Mouse (Mus musculus) heart, embryonic 10.5 days (tissue): ENCODE data around the gene Pdzd9. TPM values are rescaled to one million over a fixed set of nuclear protein-coding genes. Genes with fewer than 3 reads are reported as not detected.

ENCODE experiments used
- DNase-seq: peaks from one replicate; pipeline ENCODE4 v3.0.0-alpha.2; 2017; ENCODE audit warnings: low spot score
- H3K27ac ChIP-seq: fragments of 300-500 bp; sonication (generic); 2 replicates; pipeline ENCODE4 v1.5.1; 2016; ENCODE audit warnings: mild to moderate bottlenecking
- H3K27me3 ChIP-seq: fragments of 300-500 bp; sonication (generic); 2 replicates; pipeline ENCODE4 v1.6.1; 2016; ENCODE audit warnings: mild to moderate bottlenecking; ENCODE audit not compliant: poor library complexity, insufficient read depth, severe bottlenecking
- H3K36me3 ChIP-seq: fragments of 300-500 bp; sonication (generic); 2 replicates; pipeline ENCODE4 v1.6.1; 2016; ENCODE audit warnings: mild to moderate bottlenecking, moderate library complexity
- H3K4me1 ChIP-seq: fragments of 300-500 bp; sonication (generic); 2 replicates; pipeline ENCODE4 v1.6.1; 2016; ENCODE audit warnings: mild to moderate bottlenecking
- H3K4me3 ChIP-seq: fragments of 300-500 bp; sonication (generic); 2 replicates; pipeline ENCODE4 v1.5.1; 2016; ENCODE audit warnings: mild to moderate bottlenecking, moderate library complexity
- H3K9me3 ChIP-seq: fragments of 300-500 bp; sonication (generic); 2 replicates; pipeline ENCODE4 v1.6.1; 2016; ENCODE audit warnings: mild to moderate bottlenecking, moderate library complexity
- WGBS: fragments of 180-500 bp; shearing (Covaris S2); methylation state at CpG from one replicate; pipeline ENCODE4 v1.1.7; 2016; 5-methylcytosine and 5-hydroxymethylcytosine counted together
- polyA plus RNA-seq: library from polyadenylated mRNA; unstranded; fragments of >200 nt; fragmentation: Nextera tagmentation; extraction: Ambion mirVana; gene quantifications from 2 replicates; pipeline ENCODE4 v1.2.1, GENCODE M21; 2016

The Pdzd9 gene
- polyA plus RNA-seq, 1 experiment from 2014 or later = 0.40 TPM

DNA sequence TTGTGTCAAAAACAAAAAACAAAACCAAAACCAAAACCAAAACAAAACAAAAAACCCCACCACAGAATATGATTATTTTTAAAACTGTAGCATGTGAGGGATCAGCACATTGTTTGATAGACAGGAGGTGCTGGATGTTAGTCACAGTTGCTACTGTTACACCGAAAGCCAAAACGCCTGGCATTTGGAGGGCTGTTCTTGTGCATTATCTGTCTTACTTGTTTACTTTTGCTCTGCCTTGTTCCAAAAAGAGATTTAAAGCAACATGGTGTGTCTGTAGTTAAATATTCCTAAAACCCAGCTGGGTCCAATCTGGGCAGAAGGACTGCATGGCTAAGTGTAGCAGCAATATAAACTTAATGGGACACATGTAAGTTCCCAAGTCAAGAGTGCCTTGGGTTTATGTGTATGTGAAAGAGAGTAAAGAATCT lies 14.6 kb upstream of the Pdzd9 start:
- H3K27ac ChIP-seq = no peak overlapping the region
- 69% methylated on average over 2 of the region's 2 CpGs for WGBS

DNA sequence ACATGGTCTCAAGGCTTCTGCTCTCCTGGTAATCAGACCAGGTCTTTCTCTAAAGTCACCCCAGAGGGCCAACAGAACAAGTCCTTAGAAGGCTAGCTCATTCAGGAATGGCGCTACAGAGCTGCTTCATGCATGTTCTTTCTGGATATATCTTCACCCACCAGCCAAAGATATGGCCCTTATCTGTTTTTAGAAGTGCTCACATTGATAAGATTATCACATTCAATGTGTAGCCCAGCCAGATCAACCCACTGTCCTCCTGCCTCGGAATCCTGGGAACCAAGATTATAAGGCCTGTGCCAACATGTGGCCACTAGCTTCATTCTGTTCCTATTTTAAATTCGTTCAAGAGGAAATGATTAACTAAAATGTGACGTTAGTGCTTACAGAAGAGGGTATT lies 11.9 kb upstream of the Pdzd9 start:
- no peaks in the 10 kb centered on the region for H3K27me3 ChIP-seq
- H3K4me1 ChIP-seq = peaks cover 43% of the 10 kb centered on the region
- H3K4me3 ChIP-seq = no peak overlapping the region
- DNase-seq = no peak
- no peaks in the 10 kb centered on the region for H3K9me3 ChIP-seq
- H3K27ac ChIP-seq = no peak overlapping the region
- H3K36me3 ChIP-seq = no peaks in the 10 kb centered on the region
- WGBS = 38% methylated on average over 4 of the region's 4 CpGs

More for the DNA sequence above, 14.6 kb upstream of the Pdzd9 start:
- Histone ChIP-seq H3K27me3 (no peaks in the 10 kb centered on the region), H3K4me1 (peaks cover 38% of the 10 kb centered on the region), H3K36me3 (no peaks in the 10 kb centered on the region), H3K9me3 (no peaks in the 10 kb centered on the region), H3K4me3 (no peak overlapping the region)
- DNase-seq = no peak

DNA sequence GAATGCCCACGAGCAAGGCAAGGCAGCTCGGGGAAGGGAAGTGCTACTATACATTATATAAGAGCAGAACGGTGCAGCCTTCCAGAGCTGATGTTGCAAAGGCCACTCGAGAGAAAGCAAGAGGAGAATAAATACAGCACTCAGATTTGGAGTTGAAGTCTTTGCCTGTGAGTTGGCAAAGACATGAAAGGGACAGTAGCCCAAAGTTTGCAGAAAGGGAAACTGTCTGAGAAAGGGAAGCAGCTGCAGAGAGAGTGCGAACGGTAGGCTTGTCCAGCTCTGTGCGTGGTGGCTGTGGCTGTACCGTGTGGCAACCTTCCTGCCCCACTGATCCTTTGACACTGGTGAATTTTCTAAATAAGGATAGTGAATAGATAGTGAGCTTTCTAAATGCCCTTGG lies 8.9 kb upstream of the Pdzd9 start:
- H3K27ac ChIP-seq = no peak overlapping the region
- peak overlapping the region; percentile 95 for H3K4me3 ChIP-seq
- no peaks in the 10 kb centered on the region for H3K27me3 ChIP-seq
- WGBS = 60% methylated on average over 8 of the region's 8 CpGs
- H3K9me3 ChIP-seq = no peaks in the 10 kb centered on the region
- H3K36me3 ChIP-seq = no peaks in the 10 kb centered on the region
- DNase-seq = no peak
- H3K4me1 ChIP-seq = peaks cover 50% of the 10 kb centered on the region

DNA sequence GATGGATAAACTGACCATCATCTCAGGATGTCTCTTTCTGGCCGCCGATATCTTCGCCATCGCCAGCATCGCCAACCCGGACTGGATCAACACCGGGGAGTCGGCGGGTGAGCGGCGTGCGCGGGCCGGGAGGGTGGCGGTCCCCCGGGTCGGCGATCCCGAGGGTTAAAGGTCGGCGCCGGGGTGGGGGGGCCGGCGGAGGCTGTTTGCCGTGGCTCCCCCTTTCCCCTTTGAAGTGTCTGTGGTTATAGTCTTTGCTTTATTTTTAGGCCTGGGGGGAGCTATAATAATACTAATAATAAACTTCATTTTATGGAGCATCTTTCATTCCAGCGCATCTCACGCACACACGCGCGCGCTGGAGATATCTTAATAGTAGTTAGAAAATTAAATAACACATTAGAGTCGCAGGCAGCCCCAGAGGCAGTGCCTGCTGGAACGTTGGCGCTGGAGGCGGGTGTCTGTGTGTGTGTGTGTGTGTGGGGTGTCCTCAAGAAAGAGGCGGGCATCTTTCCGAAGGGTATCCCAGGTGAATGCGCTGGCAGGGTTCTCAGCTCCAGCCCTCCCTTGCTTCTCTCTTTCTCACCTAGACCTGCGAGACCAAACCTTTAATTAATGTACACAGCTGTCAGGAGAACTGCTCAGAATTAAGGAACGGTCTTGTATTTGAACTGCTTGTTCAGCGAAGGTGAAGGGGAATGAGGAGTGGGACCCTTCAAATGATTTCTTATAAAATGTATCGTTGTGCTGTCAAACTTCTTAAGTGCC lies 7.8 kb upstream of the Pdzd9 start:
- Histone ChIP-seq H3K36me3 (no peaks in the 10 kb centered on the region), H3K27ac (peak overlapping the region; percentile 95), H3K27me3 (no peaks in the 10 kb centered on the region), H3K4me1 (peaks cover 50% of the 10 kb centered on the region), H3K4me3 (peak overlapping the region; percentile 95), H3K9me3 (no peaks in the 10 kb centered on the region)
- 3% methylated on average over 42 of the region's 42 CpGs for WGBS
- DNase-seq = no peak

DNA sequence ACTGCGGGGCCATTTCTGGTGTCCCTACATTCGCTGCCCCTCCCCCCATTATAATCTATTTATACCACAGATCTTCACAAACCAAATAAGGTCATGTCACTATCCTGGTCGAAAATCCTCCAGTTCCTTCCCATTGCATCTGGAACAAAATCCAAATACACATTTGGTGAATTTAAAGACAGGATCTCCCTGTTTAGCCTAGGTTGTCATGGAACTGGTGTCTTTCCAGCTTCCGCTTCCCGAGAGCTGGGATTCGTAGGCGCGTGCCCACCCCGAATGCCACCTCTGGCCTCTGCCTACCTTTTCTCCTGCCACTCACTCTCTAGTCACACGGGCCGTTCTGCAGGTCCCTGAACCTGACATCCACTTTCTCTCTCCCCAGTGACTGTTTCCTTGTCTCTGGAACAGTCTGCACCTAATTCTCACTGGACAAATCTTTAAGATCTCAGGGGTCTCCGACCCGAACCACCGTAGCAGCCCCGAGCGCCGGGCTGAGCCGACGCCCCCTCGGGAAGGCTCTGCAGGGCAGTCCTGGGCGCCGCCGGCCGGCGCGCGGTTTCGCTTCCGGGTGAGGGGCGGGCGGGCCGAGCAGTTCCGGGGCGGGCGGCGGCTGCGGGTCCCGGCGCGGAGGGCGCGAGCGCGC lies 7.0 kb upstream of the Pdzd9 start, which contains the start of gene Mosmo:
Mosmo (plus strand) TSS at position 618 of the 643 bp plus-strand sequence.
- peaks cover 49% of the 10 kb centered on the region for H3K4me1 ChIP-seq
- H3K4me3 ChIP-seq = peak within 1 kb of the TSS; percentile 95
- H3K27me3 ChIP-seq = no peaks in the 10 kb centered on the region
- H3K27ac ChIP-seq = peak within 1 kb of the TSS; percentile 95
- WGBS = under 1% methylated on average over 43 of the region's 44 CpGs
- no peaks in the 10 kb centered on the region for H3K9me3 ChIP-seq
- peak; percentile 87 for DNase-seq
- H3K36me3 ChIP-seq = no peaks in the 10 kb centered on the region

DNA sequence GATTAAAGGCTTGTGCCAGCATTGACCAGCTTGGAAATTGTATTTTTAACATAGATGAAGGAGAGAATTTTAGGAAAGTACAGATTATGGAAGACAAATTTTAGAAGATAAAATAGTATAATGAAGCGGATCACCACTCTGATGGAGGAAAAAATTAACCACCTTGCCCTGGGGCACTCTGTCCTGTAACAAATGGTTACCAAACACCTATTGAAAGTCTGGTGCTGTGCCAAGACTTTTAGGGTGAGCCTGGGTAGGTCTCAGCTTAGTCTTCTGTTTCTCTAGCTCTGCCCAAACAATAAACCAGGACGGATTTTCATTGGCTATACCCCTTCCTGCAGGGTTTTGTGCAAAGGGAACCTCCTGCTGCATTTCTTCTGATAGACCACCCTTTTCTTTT lies 1.1 kb upstream of the Pdzd9 start:
- Histone ChIP-seq H3K4me1 (peaks cover 10% of the 10 kb centered on the region), H3K36me3 (no peaks in the 10 kb centered on the region), H3K9me3 (no peaks in the 10 kb centered on the region), H3K4me3 (no peak overlapping the region), H3K27ac (no peak overlapping the region), H3K27me3 (no peaks in the 10 kb centered on the region)
- no peak for DNase-seq
- 75% methylated on average over 2 of the region's 2 CpGs for WGBS

DNA sequence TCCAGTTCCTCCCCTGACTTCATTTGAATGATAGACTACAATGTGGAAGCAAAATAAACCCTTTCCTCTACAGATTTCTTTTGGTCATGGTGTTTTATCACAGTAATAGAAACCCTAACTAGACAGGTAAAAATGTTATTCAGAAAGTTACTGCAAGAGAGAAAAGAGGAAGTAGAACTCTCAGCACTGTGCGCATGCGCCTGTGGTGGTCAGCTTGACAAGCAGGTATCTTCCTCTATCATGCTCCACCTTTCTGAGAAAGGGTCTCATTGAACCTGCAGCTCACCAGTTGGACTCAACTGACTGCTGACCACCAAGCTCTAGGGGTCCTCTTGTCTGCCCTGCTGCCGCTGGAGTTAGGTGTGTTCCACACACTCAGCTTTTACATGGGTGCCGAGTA lies 8.1 kb downstream of the Pdzd9 start:
- no peak overlapping the region for H3K4me3 ChIP-seq
- no peak overlapping the region for H3K27ac ChIP-seq
- H3K36me3 ChIP-seq = peaks cover 35% of the 10 kb centered on the region
- H3K4me1 ChIP-seq = no peaks in the 10 kb centered on the region
- 86% methylated on average over 4 of the region's 4 CpGs for WGBS
- H3K9me3 ChIP-seq = no peaks in the 10 kb centered on the region
- DNase-seq = no peak
- no peaks in the 10 kb centered on the region for H3K27me3 ChIP-seq

DNA sequence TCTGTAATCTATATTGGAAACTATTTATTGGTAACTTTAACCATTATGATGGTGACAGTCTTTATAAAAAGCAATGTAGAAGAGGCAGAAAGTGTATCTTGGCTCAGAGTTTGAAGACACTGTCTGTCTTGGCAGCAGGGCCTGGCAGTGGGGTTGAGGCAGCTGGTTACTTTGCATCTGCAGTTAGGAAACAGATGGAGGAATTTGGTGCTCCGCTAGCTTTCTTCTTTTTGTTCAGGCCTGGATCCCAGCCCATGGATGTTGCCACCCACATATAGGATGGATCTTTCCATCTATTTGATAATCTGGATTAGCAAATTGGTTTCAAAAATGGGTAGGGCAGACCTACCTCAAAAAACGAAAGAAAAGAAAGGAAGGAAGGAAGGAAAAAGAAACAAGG lies 22.3 kb downstream of the Pdzd9 start:
- H3K9me3 ChIP-seq = no peaks in the 10 kb centered on the region
- 87% methylated on average over 2 of the region's 2 CpGs for WGBS

DNA sequence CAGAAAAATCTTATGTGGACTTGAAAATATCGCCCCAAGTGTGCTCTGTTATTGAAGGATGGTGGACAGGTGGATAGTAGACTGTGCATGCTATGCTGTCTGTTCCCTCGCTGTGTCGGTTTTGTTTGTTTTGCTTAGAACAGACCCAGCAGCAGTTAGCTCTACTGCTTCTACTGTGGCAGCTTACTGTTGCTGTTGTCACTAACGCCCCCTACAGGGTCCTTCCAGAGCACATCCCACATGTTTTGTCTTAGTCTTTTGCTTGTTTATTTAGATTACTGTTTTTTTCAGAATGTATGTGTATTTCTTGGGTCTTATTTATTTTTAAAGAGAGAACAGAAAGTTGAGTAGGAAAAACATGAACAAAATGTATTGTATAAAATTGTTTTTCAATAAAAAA lies 26.9 kb downstream of the Pdzd9 start:
- Histone ChIP-seq H3K27ac (no peak overlapping the region), H3K9me3 (no peaks in the 10 kb centered on the region), H3K4me3 (no peak overlapping the region), H3K36me3 (peaks cover 93% of the 10 kb centered on the region), H3K27me3 (no peaks in the 10 kb centered on the region), H3K4me1 (no peaks in the 10 kb centered on the region)
- WGBS = 70% methylated on average over 4 of the region's 4 CpGs
- DNase-seq = no peak

More for the DNA sequence above, 22.3 kb downstream of the Pdzd9 start:
- Histone ChIP-seq H3K27me3 (no peaks in the 10 kb centered on the region), H3K36me3 (peaks cover 99% of the 10 kb centered on the region), H3K27ac (no peak overlapping the region), H3K4me3 (no peak overlapping the region), H3K4me1 (no peaks in the 10 kb centered on the region)
- no peak for DNase-seq

DNA sequence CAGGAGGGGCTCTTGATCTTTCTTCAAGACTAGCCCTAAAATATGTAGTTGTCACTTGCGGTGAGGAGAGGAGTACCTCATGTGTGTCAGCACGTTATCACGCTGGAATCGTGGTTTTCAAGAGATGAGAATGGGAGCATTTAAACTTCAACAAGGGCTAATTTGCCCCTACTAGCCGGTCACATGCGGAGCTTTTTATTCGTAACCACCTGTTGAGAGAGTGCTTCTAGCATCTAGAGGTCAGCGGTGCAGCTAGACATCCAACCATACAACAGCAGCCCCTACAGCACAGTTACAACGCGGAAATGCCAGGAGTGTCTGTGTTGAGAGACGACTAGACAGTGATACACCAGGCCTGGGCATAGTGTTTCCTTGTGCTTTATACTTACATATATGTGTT lies 34.3 kb downstream of the Pdzd9 start:
- H3K4me3 ChIP-seq = peak overlapping the region; percentile 97
- H3K36me3 ChIP-seq = peaks cover 34% of the 10 kb centered on the region
- H3K4me1 ChIP-seq = peaks cover 9% of the 10 kb centered on the region
- H3K27ac ChIP-seq = peak overlapping the region; percentile 99
- DNase-seq = no peak
- 1% methylated on average over 11 of the region's 11 CpGs for WGBS
- no peaks in the 10 kb centered on the region for H3K9me3 ChIP-seq
- no peaks in the 10 kb centered on the region for H3K27me3 ChIP-seq

DNA sequence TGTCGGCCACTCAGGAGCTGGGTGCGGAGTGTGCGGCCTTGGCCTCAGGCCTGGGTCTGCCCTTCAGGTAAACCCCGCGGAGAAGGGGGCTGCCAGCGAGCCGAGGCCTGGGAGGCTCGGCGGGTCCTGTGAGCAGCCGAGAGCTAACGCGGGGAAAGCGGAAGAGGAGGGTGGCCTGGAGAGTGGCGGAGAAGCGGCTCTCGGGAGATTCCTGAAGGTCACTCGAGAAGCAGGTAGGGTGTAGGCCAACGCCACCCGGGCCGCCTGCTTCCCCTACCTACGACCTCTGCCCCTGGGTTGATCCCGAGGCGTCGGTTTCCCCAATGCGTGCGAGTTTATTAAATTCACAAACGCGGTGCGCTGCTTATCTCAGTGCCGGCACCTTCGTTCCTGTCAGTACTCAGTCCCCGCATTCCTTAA lies 34.8 kb downstream of the Pdzd9 start:
- Histone ChIP-seq H3K36me3 (peaks cover 30% of the 10 kb centered on the region), H3K27me3 (no peaks in the 10 kb centered on the region), H3K27ac (peak overlapping the region; percentile 99), H3K9me3 (no peaks in the 10 kb centered on the region), H3K4me1 (peaks cover 9% of the 10 kb centered on the region), H3K4me3 (peak overlapping the region; percentile 97)
- WGBS = 0% methylated on average over 32 of the region's 32 CpGs
- DNase-seq = no peak

DNA sequence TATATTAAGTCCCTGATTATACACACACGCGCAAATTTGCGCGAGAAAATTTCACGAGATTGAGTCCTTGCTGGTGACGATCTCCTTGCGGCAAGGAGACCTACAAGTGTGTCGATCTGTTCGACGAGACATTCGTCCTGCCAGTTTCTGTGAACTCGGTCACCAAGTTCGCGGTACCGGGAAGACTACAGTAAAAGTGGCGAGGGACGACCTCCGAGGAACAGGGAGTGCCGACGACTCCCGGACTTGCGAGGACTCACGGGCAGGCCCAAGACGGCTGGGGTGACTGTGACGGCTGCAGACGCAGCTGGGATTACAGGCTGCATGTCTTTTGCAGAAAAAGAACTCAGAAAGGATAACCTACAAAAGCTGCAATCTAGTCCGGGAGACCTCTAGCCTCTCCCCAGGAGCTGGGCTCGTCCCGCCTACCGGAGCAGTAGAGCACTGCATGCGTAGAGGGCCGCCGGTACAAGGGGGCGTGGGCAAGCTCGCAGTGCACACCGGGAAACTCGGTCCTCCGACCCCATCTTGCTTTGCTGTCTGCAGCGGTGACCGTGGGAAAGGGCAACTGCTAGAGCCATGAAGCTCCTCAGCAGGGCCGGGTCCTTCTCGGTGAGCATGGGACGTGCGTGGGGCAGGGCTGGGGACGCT lies 35.3 kb downstream of the Pdzd9 start, which contains the start of gene Uqcrc2:
Uqcrc2 (plus strand) TSS at position 466 of the 651 bp plus-strand sequence.
- Histone ChIP-seq H3K4me1 (peaks cover 9% of the 10 kb centered on the region), H3K27ac (peak within 1 kb of the TSS; percentile 99), H3K4me3 (peak within 1 kb of the TSS; percentile 97), H3K27me3 (no peaks in the 10 kb centered on the region), H3K36me3 (peaks cover 24% of the 10 kb centered on the region), H3K9me3 (no peaks in the 10 kb centered on the region)
- DNase-seq = peak; percentile 97
- under 1% methylated on average over 45 of the region's 45 CpGs for WGBS

DNA sequence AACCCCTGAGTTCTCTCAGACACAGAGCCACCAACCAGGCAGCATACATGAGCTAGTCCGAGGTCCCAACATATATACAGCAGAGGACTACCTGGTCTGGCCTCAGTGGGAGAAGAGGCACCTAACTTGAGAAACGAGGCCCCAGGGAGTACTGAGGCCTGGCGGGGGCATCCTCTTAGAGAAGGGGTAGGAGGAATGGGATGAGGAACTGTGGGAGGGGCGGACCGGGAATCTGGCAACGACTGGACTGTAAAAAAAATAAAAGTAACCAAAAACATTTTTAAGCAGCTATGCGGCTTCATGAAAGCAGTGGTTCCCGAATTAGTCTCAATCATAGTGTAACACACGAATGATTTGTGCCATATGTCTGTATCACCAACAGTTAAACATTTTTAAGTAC lies 35.8 kb downstream of the Pdzd9 start:
- no peaks in the 10 kb centered on the region for H3K27me3 ChIP-seq
- H3K9me3 ChIP-seq = no peaks in the 10 kb centered on the region
- peaks cover 19% of the 10 kb centered on the region for H3K36me3 ChIP-seq
- peak overlapping the region; percentile 99 for H3K27ac ChIP-seq
- peaks cover 9% of the 10 kb centered on the region for H3K4me1 ChIP-seq
- 8% methylated on average over 9 of the region's 9 CpGs for WGBS
- DNase-seq = no peak
- H3K4me3 ChIP-seq = peak overlapping the region; percentile 97
